Mouse (Mus musculus) lung, adult 10 weeks (tissue): ENCODE measurements around the gene Fmo3. TPM values are rescaled to one million over a fixed set of nuclear protein-coding genes. Genes with fewer than 3 reads are reported as not detected.

Experiments used
- polyA plus RNA-seq: library from polyadenylated mRNA; stranded (reverse); fragments of 350-450 nt; fragmentation: Illumina TruSeq; extraction: RNeasy Lipid Tissue Mini Kit (QIAGEN cat#74804); gene quantifications from one replicate; pipeline ENCODE4 v1.2.3, GENCODE M21; 2014; ENCODE audit warnings: low read depth, low replicate concordance; ENCODE audit not compliant: insufficient read depth

Fmo3 gene
- 38.2 TPM for polyA plus RNA-seq

GRCm38 (mm10) chr1:162984428-162984827, at the start of gene Fmo3:
TSS of gene Fmo3 (minus strand) at chr1:162984528.

GRCm38 (mm10) chr1:162937415-162937814, 46.9 kb downstream of the Fmo3 start, which contains the start of gene Fmo6:
TSS of gene Fmo6 (minus strand) at chr1:162937515.

Other genes starting within 250 kb of the Fmo3 start
- 13.3 TPM for gene Prrc2c, start 244.0 kb downstream of the Fmo3 start, polyA plus RNA-seq
- 1.8 TPM for gene Fmo4, start 170.6 kb downstream of the Fmo3 start, polyA plus RNA-seq
- gene Fmo1, start 117.9 kb downstream of the Fmo3 start, polyA plus RNA-seq = 243 TPM
- 265 TPM for gene Fmo2, start 85.8 kb downstream of the Fmo3 start, polyA plus RNA-seq
- gene Fmo6, start 47.0 kb downstream of the Fmo3 start, polyA plus RNA-seq = 0.82 TPM
- not detected for gene Mroh9, start 101.1 kb upstream of the Fmo3 start, polyA plus RNA-seq